Mouse (Mus musculus): Measurements from ENCODE around the gene Gm10406. TPM values are rescaled to one million over a fixed set of nuclear protein-coding genes. Genes with fewer than 3 reads are reported as not detected.
"Not testable (repeated sequence)": the region's sequence is repeated elsewhere in the genome, so short reads cannot be mapped to it uniquely, and the experiment has no call there.

The Gm10406 gene
- polyA plus RNA-seq (2016; fragmentation: Nextera tagmentation; extraction: Ambion mirVana), result 1.1 and 1.6 TPM in 2 replicates

DNA sequence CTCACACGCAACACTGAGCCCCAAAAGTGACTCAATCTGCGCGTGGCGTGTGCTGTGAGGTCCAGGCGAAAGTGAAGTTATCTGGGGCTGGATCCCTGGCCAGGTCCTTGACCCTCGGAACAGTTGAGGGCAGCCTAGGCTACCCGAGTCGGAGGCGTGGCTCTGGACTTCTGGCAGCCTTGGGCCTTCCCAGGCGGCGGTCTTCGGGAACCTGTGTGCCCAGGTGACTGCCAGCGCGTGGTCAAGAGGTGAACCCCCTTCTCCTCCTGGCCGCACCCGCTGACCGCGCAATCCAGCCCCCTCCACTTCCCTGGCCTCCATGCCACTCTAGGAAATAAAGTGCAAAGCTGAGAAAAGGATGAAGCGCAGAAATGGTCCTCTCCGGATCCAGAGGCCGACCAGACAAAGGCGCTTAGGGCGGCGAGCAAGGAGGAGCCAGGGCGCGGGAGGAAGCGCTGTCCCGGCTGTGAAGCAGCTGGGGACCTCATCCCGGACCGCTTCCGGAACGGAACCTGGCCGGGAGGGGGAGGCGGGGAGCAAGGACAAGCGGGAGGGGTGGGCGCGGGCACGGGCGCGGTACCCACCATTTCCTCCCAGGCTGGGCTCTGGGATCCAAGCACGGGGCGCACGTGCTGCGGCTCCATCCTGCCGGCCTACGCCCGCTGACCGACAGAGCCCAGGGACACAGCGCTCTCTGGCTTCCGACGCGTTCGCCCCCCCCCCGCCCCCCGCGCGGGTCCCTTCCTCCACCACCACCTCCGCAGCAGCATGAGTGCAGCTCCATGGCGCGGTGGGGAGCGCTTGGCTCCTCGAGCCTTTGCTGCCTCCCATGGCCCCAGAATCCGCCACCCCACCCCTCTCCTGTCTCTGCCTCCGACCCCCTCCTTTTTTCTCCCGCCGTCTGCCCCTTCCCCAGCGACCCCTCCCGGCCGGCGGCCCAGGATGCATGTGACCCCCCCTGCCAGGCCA, at the start of gene Gm10406:
Gm10406 (minus strand) TSS at position 669 of the 969 bp plus-strand sequence.
- 1% methylated on average over 53 of the region's 70 CpGs for WGBS
- not testable (repeated sequence) for H3K27me3 ChIP-seq; H3K4me1 ChIP-seq; H3K9me3 ChIP-seq; H3K36me3 ChIP-seq; H3K27ac ChIP-seq; ATAC-seq (ENCODE audit: insufficient number of reproducible peaks, insufficient read depth, low FRiP score, low TSS enrichment)
- H3K4me2 ChIP-seq (replicated peaks), result peak within 1 kb of the TSS; percentile 78
- H3K4me3 ChIP-seq, result peak within 1 kb of the TSS; percentile 45
- peak within 1 kb of the TSS; percentile 63 for H3K9ac ChIP-seq

DNA sequence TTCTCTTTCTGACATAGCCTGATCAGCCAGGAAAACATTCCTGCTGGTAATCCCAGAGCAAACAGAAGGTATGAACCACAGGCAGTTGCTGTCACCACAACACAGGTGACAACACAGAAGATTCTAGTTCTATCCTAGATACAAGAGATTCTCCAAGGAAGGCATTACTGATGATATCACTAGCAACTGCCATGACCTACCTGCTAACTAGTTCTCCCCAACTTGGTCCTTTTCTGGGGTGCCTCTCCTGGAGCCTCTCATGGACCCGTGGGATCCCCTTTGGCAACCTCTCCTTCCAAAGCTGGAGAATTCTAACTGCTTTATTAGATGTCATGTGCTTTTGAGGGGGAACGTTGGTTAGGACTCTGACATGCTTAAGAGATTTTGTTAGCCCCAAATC, 17.6 kb upstream of the Gm10406 start, which contains the start of gene Gm3685:
Gm3685 (minus strand) TSS at position 101 of the 400 bp plus-strand sequence.
- not testable (repeated sequence) for H3K27me3 ChIP-seq; H3K36me3 ChIP-seq; H3K9ac ChIP-seq; H3K4me3 ChIP-seq; H3K9me3 ChIP-seq; H3K27ac ChIP-seq; H3K4me1 ChIP-seq; ATAC-seq (ENCODE audit: insufficient number of reproducible peaks, insufficient read depth, low FRiP score, low TSS enrichment); H3K4me2 ChIP-seq (replicated peaks)
- no CpG with 5 or more reads among the region's 2 CpGs for WGBS

DNA sequence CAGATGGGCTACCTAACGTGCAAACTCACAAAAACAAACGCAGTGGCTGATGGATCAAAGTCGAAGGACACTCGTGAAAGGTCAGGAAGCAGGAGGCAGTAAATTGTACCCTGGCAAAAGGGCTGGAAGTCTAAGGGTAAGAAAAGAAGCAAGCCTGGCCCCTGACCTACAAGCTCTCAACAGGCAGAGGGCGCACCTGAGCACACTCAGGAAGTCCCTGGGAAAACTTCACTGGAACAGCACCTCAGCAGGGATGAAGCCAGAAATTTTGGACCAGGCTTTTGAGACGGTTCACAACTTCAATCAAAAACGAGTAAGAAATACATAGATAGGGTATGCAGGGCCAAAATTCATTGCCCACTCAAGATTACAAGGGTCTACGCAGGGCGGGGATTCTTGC, 975 bp downstream of the Gm10406 start:
- H3K4me1 ChIP-seq; H3K9me3 ChIP-seq; H3K36me3 ChIP-seq; H3K9ac ChIP-seq; H3K27ac ChIP-seq; H3K4me3 ChIP-seq; H3K27me3 ChIP-seq; ATAC-seq (ENCODE audit: insufficient number of reproducible peaks, insufficient read depth, low FRiP score, low TSS enrichment): not testable (repeated sequence)
- H3K4me2 ChIP-seq (replicated peaks), result peak overlapping the region; percentile 78
- WGBS, result 9% methylated on average over 9 of the region's 9 CpGs

DNA sequence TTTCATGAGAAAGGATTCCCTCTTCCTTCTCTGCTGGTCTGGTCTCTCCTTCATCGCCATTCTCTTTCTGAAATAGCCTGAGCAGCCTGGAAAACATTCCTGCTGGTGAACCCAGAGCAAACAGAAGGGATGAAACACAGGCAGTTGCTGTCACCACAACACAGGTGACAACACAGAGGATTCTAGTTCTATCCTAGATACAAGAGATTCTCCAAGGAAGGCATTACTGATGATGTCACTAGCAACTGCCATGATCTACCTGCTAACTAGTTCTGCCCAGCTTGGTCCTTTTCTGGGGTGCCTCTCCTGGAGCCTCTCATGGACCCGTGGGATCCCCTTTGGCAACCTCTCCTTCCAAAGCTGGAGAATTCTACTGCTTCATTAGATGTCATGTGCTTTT, 53.5 kb downstream of the Gm10406 start, which contains the start of gene Gm6356:
Gm6356 (minus strand) TSS at position 101 of the 400 bp plus-strand sequence.
- WGBS, result 46% methylated on average over 1 of the region's 2 CpGs
- not testable (repeated sequence) for H3K9me3 ChIP-seq; H3K4me2 ChIP-seq (replicated peaks); H3K36me3 ChIP-seq; ATAC-seq (ENCODE audit: insufficient number of reproducible peaks, insufficient read depth, low FRiP score, low TSS enrichment); H3K4me3 ChIP-seq; H3K4me1 ChIP-seq; H3K27me3 ChIP-seq; H3K9ac ChIP-seq; H3K27ac ChIP-seq

Other genes starting within 250 kb of the Gm10406 start
- gene Gm3642, start 187.1 kb downstream of the Gm10406 start, polyA plus RNA-seq (2016; fragmentation: Nextera tagmentation; extraction: Ambion mirVana), result not detected in 2 replicates
- 1.5 and 1.6 TPM in 2 replicates for gene Gm3667, start 137.5 kb downstream of the Gm10406 start, polyA plus RNA-seq (2016; fragmentation: Nextera tagmentation; extraction: Ambion mirVana)
- not detected in 2 replicates for gene Gm6356, start 53.6 kb downstream of the Gm10406 start, polyA plus RNA-seq (2016; fragmentation: Nextera tagmentation; extraction: Ambion mirVana)
- not detected in 2 replicates for gene Gm3685, start 17.5 kb upstream of the Gm10406 start, polyA plus RNA-seq (2016; fragmentation: Nextera tagmentation; extraction: Ambion mirVana)
- gene Gm3696, start 73.2 kb upstream of the Gm10406 start, polyA plus RNA-seq (2016; fragmentation: Nextera tagmentation; extraction: Ambion mirVana), result 1.4 and 1.7 TPM in 2 replicates
- not detected in 2 replicates for gene Gm6676, start 98.0 kb upstream of the Gm10406 start, polyA plus RNA-seq (2016; fragmentation: Nextera tagmentation; extraction: Ambion mirVana)
- gene Gm3512, start 147.1 kb upstream of the Gm10406 start, polyA plus RNA-seq (2016; fragmentation: Nextera tagmentation; extraction: Ambion mirVana), result 5.2 and 6.2 TPM in 2 replicates
- not detected in 2 replicates for gene Gm16434, start 167.1 kb upstream of the Gm10406 start, polyA plus RNA-seq (2016; fragmentation: Nextera tagmentation; extraction: Ambion mirVana)
- not detected in 2 replicates for gene Gm3727, start 237.3 kb upstream of the Gm10406 start, polyA plus RNA-seq (2016; fragmentation: Nextera tagmentation; extraction: Ambion mirVana)